Mouse (Mus musculus) midbrain, embryonic 11.5 days (tissue): ENCODE results near the gene Lgals1. TPM values are rescaled to one million over a fixed set of nuclear protein-coding genes. Genes with fewer than 3 reads are reported as not detected.

Source experiments
- ATAC-seq: fragments of 200-750 bp; cut with Nextera tagmentation; 2 replicates; pipeline ENCODE4 v1.8.0; 2017; ENCODE audit warnings: moderate TSS enrichment, moderate library complexity; ENCODE audit not compliant: low FRiP score
- DNase-seq: peaks from one replicate; pipeline ENCODE4 v3.0.0; 2015; ENCODE audit warnings: low spot score; ENCODE audit errors: missing footprints
- H3K27ac ChIP-seq: fragments of 300-500 bp; sonication (generic); 2 replicates; pipeline ENCODE4 v1.5.1; 2014; ENCODE audit warnings: low read depth, low read length
- H3K27me3 ChIP-seq: fragments of 300-500 bp; sonication (generic); 2 replicates; pipeline ENCODE4 v1.6.1; 2014; ENCODE audit warnings: mild to moderate bottlenecking, low read length, moderate library complexity, mixed read lengths; ENCODE audit not compliant: control insufficient read depth, insufficient read depth
- H3K36me3 ChIP-seq: fragments of 300-500 bp; sonication (generic); 2 replicates; pipeline ENCODE4 v1.6.1; 2014; ENCODE audit warnings: mild to moderate bottlenecking, low read length, moderate library complexity, mixed read lengths; ENCODE audit not compliant: control insufficient read depth, insufficient read depth
- H3K4me1 ChIP-seq: fragments of 300-500 bp; sonication (generic); 2 replicates; pipeline ENCODE4 v1.6.1; 2014; ENCODE audit warnings: low read length; ENCODE audit not compliant: control insufficient read depth, insufficient read depth
- H3K4me2 ChIP-seq: fragments of 300-500 bp; sonication (generic); 2 replicates; pipeline ENCODE4 v1.6.1; 2014; ENCODE audit warnings: mild to moderate bottlenecking, moderate library complexity
- H3K4me3 ChIP-seq: fragments of 300-500 bp; sonication (generic); 2 replicates; pipeline ENCODE4 v1.5.1; 2014; ENCODE audit warnings: low read depth, low read length
- H3K9ac ChIP-seq: fragments of 300-500 bp; sonication (generic); 2 replicates; pipeline ENCODE4 v1.6.1; 2014; ENCODE audit warnings: low read length
- H3K9me3 ChIP-seq: fragments of 300-500 bp; sonication (generic); 2 replicates; pipeline ENCODE4 v1.6.1; 2016; ENCODE audit warnings: low read length; ENCODE audit not compliant: control insufficient read depth
- WGBS: fragments of 180-500 bp; shearing (Covaris S2); extraction: QIAGEN DNeasy Blood & Tissue Kit; methylation state at CpG from one replicate; pipeline ENCODE4 v1.1.7; 2014; 5-methylcytosine and 5-hydroxymethylcytosine counted together
- polyA plus RNA-seq: library from polyadenylated mRNA; unstranded; fragments of >200 nt; fragmentation: Nextera tagmentation; extraction: Ambion mirVana; gene quantifications from 2 replicates; pipeline ENCODE4 v1.2.1, GENCODE M21; 2014

Gene Lgals1
- polyA plus RNA-seq, 1 experiment from 2014 or later = 382 TPM

- WGBS = 2% methylated on average over 28 of the region's 35 CpGs
- peaks cover 22% of the 10 kb centered on the region for H3K4me1 ChIP-seq
Observed at GRCm38 (mm10) chr15:78927788-78928457, 1.4 kb downstream of the Lgals1 start.

GRCm38 (mm10) chr15:78928539-78928938 is 2.0 kb downstream of the Lgals1 start:
- 65% methylated on average over 7 of the region's 8 CpGs for WGBS

More at GRCm38 (mm10) chr15:78927788-78928457, 1.4 kb downstream of the Lgals1 start:
- Histone ChIP-seq H3K4me3 (peak overlapping the region; percentile 25), H3K9me3 (no peaks in the 10 kb centered on the region), H3K9ac (peak overlapping the region; percentile 46), H3K36me3 (no peaks in the 10 kb centered on the region), H3K27ac (no peak overlapping the region), H3K27me3 (peaks cover 2% of the 10 kb centered on the region; the same call in 1 of the 2 replicates), H3K4me2 (peak overlapping the region; percentile 54)
- peak; percentile 42 for ATAC-seq
- DNase-seq = peak; percentile 93

GRCm38 (mm10) chr15:78930192-78930706 is 3.7 kb downstream of the Lgals1 start:
- peaks cover 22% of the 10 kb centered on the region for H3K4me1 ChIP-seq
- H3K27me3 ChIP-seq = peaks cover 2% of the 10 kb centered on the region; the same call in 1 of the 2 replicates
- H3K9ac ChIP-seq = no peak overlapping the region
- no peaks in the 10 kb centered on the region for H3K9me3 ChIP-seq
- WGBS = 87% methylated on average over 6 of the region's 6 CpGs
- no peak overlapping the region for H3K27ac ChIP-seq
- no peaks in the 10 kb centered on the region for H3K36me3 ChIP-seq
- ATAC-seq = no peak
- no peak for DNase-seq
- no peak overlapping the region for H3K4me3 ChIP-seq
- H3K4me2 ChIP-seq = no peak overlapping the region

More at GRCm38 (mm10) chr15:78928539-78928938, 2.0 kb downstream of the Lgals1 start:
- DNase-seq (no peak), ATAC-seq (no peak; the same call in 1 of the 2 replicates)
- no peaks in the 10 kb centered on the region for H3K9me3 ChIP-seq
- peak overlapping the region; percentile 54; the same call in 1 of the 2 replicates for H3K4me2 ChIP-seq
- no peak overlapping the region; the same call in 1 of the 2 replicates for H3K9ac ChIP-seq
- H3K4me3 ChIP-seq = 0 out of 2 replicates have a peak overlapping the region, but pooled peaks have one; percentile 25
- H3K27me3 ChIP-seq = peaks cover 2% of the 10 kb centered on the region; the same call in 1 of the 2 replicates
- H3K4me1 ChIP-seq = peaks cover 22% of the 10 kb centered on the region
- no peaks in the 10 kb centered on the region for H3K36me3 ChIP-seq
- H3K27ac ChIP-seq = no peak overlapping the region

- Histone ChIP-seq H3K9ac (no peak overlapping the region), H3K4me2 (no peak overlapping the region), H3K27ac (no peak overlapping the region), H3K4me1 (peaks cover 25% of the 10 kb centered on the region), H3K4me3 (no peak overlapping the region), H3K36me3 (no peaks in the 10 kb centered on the region), H3K9me3 (no peaks in the 10 kb centered on the region), H3K27me3 (no peaks in the 10 kb centered on the region)
- ATAC-seq = no peak
- DNase-seq = no peak
- WGBS = 86% methylated on average over 7 of the region's 7 CpGs
Observed at GRCm38 (mm10) chr15:78930801-78931426, 4.4 kb downstream of the Lgals1 start.

GRCm38 (mm10) chr15:78931577-78931976 is 5.1 kb downstream of the Lgals1 start:
- DNase-seq (no peak), ATAC-seq (no peak)
- Histone ChIP-seq H3K27me3 (no peaks in the 10 kb centered on the region), H3K36me3 (no peaks in the 10 kb centered on the region), H3K4me1 (peaks cover 23% of the 10 kb centered on the region), H3K4me3 (no peak overlapping the region), H3K27ac (no peak overlapping the region), H3K4me2 (no peak overlapping the region), H3K9ac (no peak overlapping the region), H3K9me3 (no peaks in the 10 kb centered on the region)
- 33% methylated on average over 3 of the region's 3 CpGs for WGBS

- ATAC-seq (peak; percentile 90), DNase-seq (peak; percentile 99)
- H3K9ac ChIP-seq = peak within 1 kb of the TSS; percentile 81
- H3K4me1 ChIP-seq = peaks cover 8% of the 10 kb centered on the region
- H3K4me2 ChIP-seq = peak within 1 kb of the TSS; percentile 89
- no peaks in the 10 kb centered on the region for H3K27me3 ChIP-seq
- peak within 1 kb of the TSS; percentile 82 for H3K4me3 ChIP-seq
- WGBS = under 1% methylated on average over 42 of the region's 42 CpGs
- H3K27ac ChIP-seq = peak within 1 kb of the TSS; percentile 64; the same call in 1 of the 2 replicates
- H3K36me3 ChIP-seq = peaks cover 10% of the 10 kb centered on the region; the same call in 1 of the 2 replicates
- H3K9me3 ChIP-seq = no peaks in the 10 kb centered on the region
Observed at GRCm38 (mm10) chr15:78934784-78935320, 8.3 kb downstream of the Lgals1 start, which contains the start of gene Nol12. Gene Nol12 (plus strand): TSS chr15:78934933.

GRCm38 (mm10) chr15:78936403-78936802 is 9.9 kb downstream of the Lgals1 start:
- Histone ChIP-seq H3K27ac (no peak overlapping the region), H3K4me2 (no peak overlapping the region), H3K9ac (no peak overlapping the region), H3K9me3 (no peaks in the 10 kb centered on the region), H3K4me3 (no peak overlapping the region), H3K27me3 (no peaks in the 10 kb centered on the region), H3K4me1 (peaks cover 8% of the 10 kb centered on the region), H3K36me3 (peaks cover 18% of the 10 kb centered on the region)
- ATAC-seq (no peak), DNase-seq (no peak)
- WGBS = 88% methylated on average over 12 of the region's 12 CpGs

- DNase-seq (no peak), ATAC-seq (no peak)
- no peaks in the 10 kb centered on the region for H3K9me3 ChIP-seq
- no peak overlapping the region for H3K9ac ChIP-seq
- no peak overlapping the region for H3K27ac ChIP-seq
- no peak overlapping the region for H3K4me2 ChIP-seq
- H3K4me1 ChIP-seq = peaks cover 8% of the 10 kb centered on the region
- no peak overlapping the region for H3K4me3 ChIP-seq
- 85% methylated on average over 10 of the region's 10 CpGs for WGBS
- H3K27me3 ChIP-seq = no peaks in the 10 kb centered on the region
- peaks cover 18% of the 10 kb centered on the region for H3K36me3 ChIP-seq
Observed at GRCm38 (mm10) chr15:78937311-78937710, 10.8 kb downstream of the Lgals1 start.
